Mouse (Mus musculus) spleen, adult 18-20 months (tissue): ENCODE results near the gene Cyp39a1.

Experiments used
- DNase-seq, 2 experiments: peaks; one replicate each; pipeline ENCODE4 v3.0.0; 2022; ENCODE audit warnings: mixed read lengths in 2 of 2

Cyp39a1 gene

DNA sequence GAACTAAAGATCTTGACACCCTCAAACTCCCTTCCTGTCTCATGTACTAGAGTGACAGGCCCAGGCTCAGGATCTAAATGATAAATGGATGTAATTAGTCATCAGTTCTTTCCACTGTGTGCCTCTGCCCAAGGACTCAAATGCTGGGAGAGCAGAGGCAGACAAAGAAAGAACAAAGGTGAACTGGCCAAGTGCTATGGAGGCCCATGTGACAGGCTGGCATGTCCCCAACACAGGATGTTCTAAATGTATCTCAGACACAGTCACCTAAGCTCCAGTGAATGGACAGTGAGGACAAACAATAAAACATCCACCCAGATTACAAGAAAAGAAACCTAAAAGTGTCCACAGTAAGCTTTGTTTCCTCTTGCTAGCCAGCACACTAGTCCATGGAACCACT, 122.2 kb downstream of the Cyp39a1 start:
- DNase-seq, result no peak

DNA sequence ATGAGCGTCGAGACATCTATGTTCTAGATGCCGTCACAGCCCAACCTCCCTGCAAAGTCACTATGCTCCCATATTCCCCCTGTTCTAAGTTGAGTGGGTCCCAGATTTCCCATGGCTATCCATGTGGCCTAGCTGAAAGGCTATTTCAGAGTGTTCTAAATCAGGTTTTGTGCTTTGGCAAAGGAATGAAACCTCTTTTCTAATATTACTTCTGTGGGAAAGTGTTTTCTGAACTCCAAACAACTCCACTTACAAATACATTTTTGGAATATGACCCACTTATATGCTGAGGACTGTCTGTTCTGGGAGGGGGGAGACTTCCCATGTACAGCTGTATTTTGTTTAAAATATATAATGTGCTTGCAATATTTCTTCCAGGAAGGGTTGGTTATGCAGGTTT, 124.5 kb downstream of the Cyp39a1 start:
- no peak for DNase-seq

DNA sequence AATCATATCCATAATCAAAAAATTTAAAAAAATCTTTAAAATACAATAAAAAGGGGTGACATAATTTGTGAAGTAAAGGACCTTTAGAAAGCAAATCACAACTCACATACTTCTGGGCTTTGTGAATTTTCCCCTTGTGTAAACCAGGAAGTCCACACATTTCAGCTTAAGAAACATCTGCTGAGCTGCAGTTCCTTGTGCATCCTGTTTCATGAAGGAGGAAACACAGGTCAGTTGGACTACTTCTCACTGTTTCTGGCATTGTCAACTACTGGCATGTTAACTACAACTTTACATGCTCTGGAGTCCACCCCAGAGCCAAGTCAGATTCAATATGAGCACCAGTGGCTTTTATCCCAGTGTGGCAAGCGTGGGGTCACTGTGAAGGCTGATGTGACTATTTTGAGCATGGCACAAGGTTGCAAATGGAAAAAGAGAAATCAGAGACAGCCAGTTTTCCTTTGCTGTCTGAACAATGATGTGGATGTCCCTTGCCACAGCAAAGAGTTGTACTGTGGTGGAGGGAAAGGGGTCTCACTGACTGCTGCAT, 127.6 kb downstream of the Cyp39a1 start:
- no peak for DNase-seq
